Mouse (Mus musculus) heart, postnatal 0 days (tissue): ENCODE data around the gene Gm9821. TPM values are rescaled to one million over a fixed set of nuclear protein-coding genes. Genes with fewer than 3 reads are reported as not detected.

Source experiments
- ATAC-seq: fragments of 200-750 bp; cut with Nextera tagmentation; 2 replicates; pipeline ENCODE4 v1.8.0; 2017; ENCODE audit warnings: low read depth, moderate number of reproducible peaks, moderate library complexity; ENCODE audit not compliant: insufficient read depth
- DNase-seq: peaks from one replicate; pipeline ENCODE4 v3.0.0-alpha.2; 2016; ENCODE audit warnings: low spot score
- H3K27ac ChIP-seq: fragments of 300-500 bp; sonication (generic); 2 replicates; pipeline ENCODE4 v1.5.1; 2014; ENCODE audit warnings: low read depth, mild to moderate bottlenecking
- H3K27me3 ChIP-seq: fragments of 300-500 bp; sonication (generic); 2 replicates; pipeline ENCODE4 v1.6.1; 2014; ENCODE audit warnings: low read length, mixed read lengths; ENCODE audit not compliant: control insufficient read depth, insufficient read depth
- H3K36me3 ChIP-seq: fragments of 300-500 bp; sonication (generic); replicated peaks from 2 replicates; pipeline ENCODE4 v1.6.1; 2014; ENCODE audit warnings: low read length, mixed read lengths; ENCODE audit not compliant: control insufficient read depth, insufficient read depth
- H3K4me1 ChIP-seq: fragments of 300-500 bp; sonication (generic); 2 replicates; pipeline ENCODE4 v1.6.1; 2014; ENCODE audit warnings: antibody characterized with exemption; ENCODE audit not compliant: control insufficient read depth, insufficient read depth
- H3K4me2 ChIP-seq: fragments of 300-500 bp; sonication (generic); 2 replicates; pipeline ENCODE4 v1.6.1; 2014; ENCODE audit warnings: low read depth, mild to moderate bottlenecking, low read length, moderate library complexity
- H3K4me3 ChIP-seq: fragments of 300-500 bp; sonication (generic); 2 replicates; pipeline ENCODE4 v1.5.1; 2014; ENCODE audit warnings: low read depth, low read length
- H3K9ac ChIP-seq: fragments of 300-500 bp; sonication (generic); replicated peaks from 2 replicates; pipeline ENCODE4 v1.6.1; 2014; ENCODE audit warnings: low read depth, low read length, mixed read lengths
- H3K9me3 ChIP-seq: fragments of 300-500 bp; sonication (generic); replicated peaks from 2 replicates; pipeline ENCODE4 v1.6.1; 2016; ENCODE audit warnings: low read length; ENCODE audit not compliant: control insufficient read depth
- CTCF ChIP-seq: IDR thresholded peaks from 2 replicates; pipeline ENCODE4 v1.5.1; 2016; ENCODE audit warnings: antibody characterized with exemption, control low read depth, low read depth
- EP300 ChIP-seq: IDR thresholded peaks from 2 replicates; pipeline ENCODE4 v1.6.1; 2016; ENCODE audit warnings: antibody characterized with exemption, low read depth
- WGBS: fragments of 180-500 bp; shearing (Covaris S2); extraction: QIAGEN DNeasy Blood & Tissue Kit; methylation state at CpG from one replicate; pipeline ENCODE4 v1.1.7; 2014; 5-methylcytosine and 5-hydroxymethylcytosine counted together
- polyA plus RNA-seq: library from polyadenylated mRNA; unstranded; fragments of >200 nt; fragmentation: Nextera tagmentation; extraction: Ambion mirVana; gene quantifications from 2 replicates; pipeline ENCODE4 v1.2.1, GENCODE M21; 2015
- total RNA-seq: library from RNA; depleted of rRNA; stranded (reverse); fragments of >200 nt; gene quantifications from 2 replicates; pipeline ENCODE4 v1.2.3, GENCODE M21; 2014; ENCODE audit warnings: low replicate concordance

Gene Gm9821
- total and polyA plus RNA-seq, 2 experiments from 2014 or later: 0.89 TPM; not detected in 1

- Histone ChIP-seq H3K36me3 (no peaks in the 10 kb centered on the region), H3K9ac (no peak overlapping the region), H3K4me1 (peaks cover 36% of the 10 kb centered on the region; the same call in 1 of the 2 replicates), H3K27me3 (no peaks in the 10 kb centered on the region), H3K27ac (peak overlapping the region; percentile 90), H3K4me3 (no peak overlapping the region), H3K4me2 (no peak overlapping the region), H3K9me3 (no peaks in the 10 kb centered on the region)
- DNase-seq (peak; percentile 60), ATAC-seq (no peak)
- no peak for TF ChIP-seq CTCF
- peak; percentile 91 for TF ChIP-seq EP300
- 47% methylated on average over 11 of the region's 11 CpGs for WGBS
Measured at GRCm38 (mm10) chr2:91967962-91968361, 22.5 kb downstream of the Gm9821 start.

GRCm38 (mm10) chr2:91971231-91972097, 26.0 kb downstream of the Gm9821 start:
- no peak overlapping the region for H3K4me3 ChIP-seq
- H3K36me3 ChIP-seq: no peaks in the 10 kb centered on the region
- DNase-seq (peak; percentile 77), ATAC-seq (peak; percentile 74)
- peaks cover 20% of the 10 kb centered on the region for H3K27me3 ChIP-seq
- H3K4me1 ChIP-seq: peaks cover 38% of the 10 kb centered on the region
- H3K9ac ChIP-seq: peak overlapping the region; percentile 10; the same call in 1 of the 2 replicates
- peak overlapping the region; percentile 41 for H3K4me2 ChIP-seq
- H3K9me3 ChIP-seq: no peaks in the 10 kb centered on the region
- peak overlapping the region; percentile 91 for H3K27ac ChIP-seq
- TF ChIP-seq EP300 (no peak), CTCF (no peak)
- WGBS: 9% methylated on average over 21 of the region's 21 CpGs

- 32% methylated on average over 13 of the region's 13 CpGs for WGBS
- 0 out of 2 replicates have a peak overlapping the region, but pooled peaks have one; percentile 41 for H3K4me2 ChIP-seq
- H3K27me3 ChIP-seq: peaks cover 26% of the 10 kb centered on the region
- no peaks in the 10 kb centered on the region for H3K9me3 ChIP-seq
- DNase-seq: peak; percentile 60
- H3K4me1 ChIP-seq: peaks cover 38% of the 10 kb centered on the region
- peak overlapping the region; percentile 91 for H3K27ac ChIP-seq
- peak; percentile 5; the same call in 1 of the 2 replicates for ATAC-seq
- H3K4me3 ChIP-seq: no peak overlapping the region
- H3K36me3 ChIP-seq: no peaks in the 10 kb centered on the region
- TF ChIP-seq EP300 (no peak), CTCF (no peak)
- H3K9ac ChIP-seq: no peak overlapping the region
Measured at GRCm38 (mm10) chr2:91972121-91972566, 26.6 kb downstream of the Gm9821 start.

GRCm38 (mm10) chr2:91973416-91974135, 28.1 kb downstream of the Gm9821 start:
- Histone ChIP-seq H3K4me3 (no peak overlapping the region), H3K27me3 (peaks cover 26% of the 10 kb centered on the region), H3K4me1 (peaks cover 41% of the 10 kb centered on the region), H3K36me3 (no peaks in the 10 kb centered on the region), H3K4me2 (no peak overlapping the region), H3K9me3 (no peaks in the 10 kb centered on the region), H3K27ac (no peak overlapping the region), H3K9ac (no peak overlapping the region)
- no peak for TF ChIP-seq EP300
- no peak for TF ChIP-seq CTCF
- ATAC-seq (no peak), DNase-seq (no peak)
- 68% methylated on average over 7 of the region's 7 CpGs for WGBS

GRCm38 (mm10) chr2:91975581-91976541, 30.4 kb downstream of the Gm9821 start, which contains the start of gene Dgkz:
Dgkz (minus strand) TSS chr2:91975864.
- DNase-seq: no peak
- Histone ChIP-seq H3K4me3 (peak within 1 kb of the TSS; percentile 47), H3K4me1 (peaks cover 36% of the 10 kb centered on the region), H3K27me3 (peaks cover 26% of the 10 kb centered on the region), H3K4me2 (peak within 1 kb of the TSS; percentile 65), H3K27ac (no peak within 1 kb of the TSS), H3K9me3 (no peaks in the 10 kb centered on the region), H3K9ac (peak within 1 kb of the TSS; percentile 51), H3K36me3 (no peaks in the 10 kb centered on the region)
- 3% methylated on average over 72 of the region's 79 CpGs for WGBS
- TF ChIP-seq EP300 (no peak), CTCF (no peak)
- ATAC-seq: no peak
